Comparison of ENCODE assay signal across 8 mouse cellular contexts in genomic region chr6:39419851-39420721, GRCm38 (mm10). TPM values are rescaled to one million over a fixed set of nuclear protein-coding genes. Genes with fewer than 3 reads are reported as not detected.
DNase-seq lines count a peak whose midpoint lies in the region; ATAC-seq and TF ChIP-seq lines count a peak whose summit lies in the region.

Gene Mkrn1 (minus strand): TSS chr6:39420462.

- H3K4me2 ChIP-seq in heart, embryonic 11.5 days, result peak within 1 kb of the TSS; percentile 80
- H3K4me2 ChIP-seq in kidney, embryonic 16.5 days (replicated peaks; ENCODE audit: low read depth, low read length), result peak within 1 kb of the TSS; percentile 69
- peak within 1 kb of the TSS; percentile 89 for H3K4me2 ChIP-seq in myocyte (ENCODE audit: low read depth)

- peaks cover 15% of the 10 kb centered on the region for H3K27me3 ChIP-seq in heart, embryonic 11.5 days (ENCODE audit: control insufficient read depth, insufficient read depth, low read length)
- peaks cover 13% of the 10 kb centered on the region for H3K27me3 ChIP-seq in kidney, embryonic 16.5 days (ENCODE audit: insufficient read depth, low read length)
- H3K27me3 ChIP-seq in liver, adult 2 months (ENCODE audit: control insufficient read depth, insufficient read depth, low read length), result no peaks in the 10 kb centered on the region
- H3K27me3 ChIP-seq in myocyte (ENCODE audit: control insufficient read depth, insufficient read depth, insufficient read length), result no peaks in the 10 kb centered on the region
- no peaks in the 10 kb centered on the region; the same call in 1 of the 2 replicates for H3K27me3 ChIP-seq in splenic B cell, adult 2 months (ENCODE audit: control insufficient read depth, insufficient read depth, low read length, poor library complexity, severe bottlenecking)

- 0 out of 2 replicates have a peak, but pooled peaks have one; percentile 42 for TF ChIP-seq POLR2A in liver, adult 2 months (IDR thresholded peaks at IDR 0.05; ENCODE audit: extremely low read depth, insufficient read depth, low read length)
- peak; percentile 56 for TF ChIP-seq POLR2A in myocyte (IDR thresholded peaks at IDR 0.05; ENCODE audit: insufficient read length, low read depth)

- no peaks in the 10 kb centered on the region for H3K36me3 ChIP-seq in heart, embryonic 11.5 days (ENCODE audit: control insufficient read depth, insufficient read depth, low read length)
- H3K36me3 ChIP-seq in kidney, embryonic 16.5 days (ENCODE audit: insufficient read depth, low read length), result no peaks in the 10 kb centered on the region
- no peaks in the 10 kb centered on the region for H3K36me3 ChIP-seq in liver, adult 2 months (ENCODE audit: control insufficient read depth, insufficient read depth, low read length)
- H3K36me3 ChIP-seq in myocyte (ENCODE audit: control insufficient read depth, insufficient read depth), result no peaks in the 10 kb centered on the region
- no peaks in the 10 kb centered on the region for H3K36me3 ChIP-seq in splenic B cell, adult 2 months (ENCODE audit: control insufficient read depth, insufficient read depth, low read length, poor library complexity, severe bottlenecking)

- H3K9me3 ChIP-seq in heart, embryonic 11.5 days (replicated peaks; ENCODE audit: control insufficient read depth, low read length), result no peaks in the 10 kb centered on the region
- H3K9me3 ChIP-seq in kidney, embryonic 16.5 days (ENCODE audit: low read length), result no peaks in the 10 kb centered on the region

- peak; percentile 84 to 85 for DNase-seq in B cell, adult 2 months
- DNase-seq in brain, adult 2 months (ENCODE audit: low read depth, low spot score), result peak; percentile 97
- DNase-seq in liver, adult 2 months (ENCODE audit: extremely low read depth, low read depth, low spot score), result peak; percentile 63
- peak; percentile 86 for DNase-seq in splenic B cell, adult 2 months (ENCODE audit: low read depth, low spot score)

- H3K4me1 ChIP-seq in heart, embryonic 11.5 days (ENCODE audit: control insufficient read depth, insufficient read depth, low read length), result 0 out of 2 replicates have a peak, but pooled peaks cover 3% of the 10 kb centered on the region
- H3K4me1 ChIP-seq in kidney, embryonic 16.5 days (ENCODE audit: insufficient read depth, low read length), result peaks cover 8% of the 10 kb centered on the region; the same call in 1 of the 2 replicates
- H3K4me1 ChIP-seq in liver, adult 2 months (ENCODE audit: control insufficient read depth, insufficient read depth, low read length), result peaks cover 2% of the 10 kb centered on the region; the same call in 1 of the 2 replicates

- H3K9ac ChIP-seq in heart, embryonic 11.5 days (ENCODE audit: low read depth, low read length), result peak within 1 kb of the TSS; percentile 83
- peak within 1 kb of the TSS; percentile 87 for H3K9ac ChIP-seq in kidney, embryonic 16.5 days (replicated peaks; ENCODE audit: low read length)
- H3K9ac ChIP-seq in liver, adult 2 months (ENCODE audit: low read depth, low read length), result peak within 1 kb of the TSS; percentile 87

- peaks cover 7% of the 10 kb centered on the region for H3K79me2 ChIP-seq in liver, adult 2 months (ENCODE audit: control insufficient read depth, insufficient read depth, low read length)
- H3K79me2 ChIP-seq in myocyte (ENCODE audit: control insufficient read depth, insufficient read depth), result no peaks in the 10 kb centered on the region

- H3ac ChIP-seq in myocyte (ENCODE audit: control insufficient read depth, insufficient read length), result peak within 1 kb of the TSS; percentile 39

- ATAC-seq in erythroblast, adult 5-6 weeks (replicated peaks; ENCODE audit: low FRiP score, poor library complexity, severe bottlenecking), result peak; percentile 69
- ATAC-seq in heart, embryonic 11.5 days (replicated peaks; ENCODE audit: insufficient number of reproducible peaks, low FRiP score, low TSS enrichment), result peak; percentile 86
- peak; percentile 94 for ATAC-seq in kidney, embryonic 16.5 days (ENCODE audit: low FRiP score, low TSS enrichment)

- TF ChIP-seq CTCF in liver, adult 2 months (IDR thresholded peaks at IDR 0.05; ENCODE audit: low read depth, low read length), result no peak

- H3K4me3 ChIP-seq in heart, embryonic 11.5 days (ENCODE audit: low read depth, low read length), result peak within 1 kb of the TSS; percentile 67
- H3K4me3 ChIP-seq in kidney, embryonic 16.5 days (ENCODE audit: low read length), result peak within 1 kb of the TSS; percentile 96
- H3K4me3 ChIP-seq in liver, adult 2 months (ENCODE audit: insufficient read depth, low read depth, low read length), result peak within 1 kb of the TSS; percentile 76
- peak within 1 kb of the TSS; percentile 33 for H3K4me3 ChIP-seq in myocyte

- peak within 1 kb of the TSS; percentile 67; the same call in 1 of the 2 replicates for H3K27ac ChIP-seq in heart, embryonic 11.5 days (ENCODE audit: low read depth, low read length)
- H3K27ac ChIP-seq in kidney, embryonic 16.5 days (ENCODE audit: low read length), result peak within 1 kb of the TSS; percentile 88
- no peak within 1 kb of the TSS for H3K27ac ChIP-seq in liver, adult 2 months (replicated peaks; ENCODE audit: insufficient read depth, low read depth, low read length)

- WGBS in heart, embryonic 11.5 days (ENCODE audit: insufficient replicate concordance), result 1% methylated on average over 80 of the region's 82 CpGs
- under 1% methylated on average over 60 of the region's 82 CpGs for WGBS in kidney, embryonic 16.5 days
- under 1% methylated on average over 82 of the region's 82 CpGs for WGBS in liver, adult 2 months

TF ChIP-seq in myocyte, 11 proteins besides CTCF, POLR2A, EP300 and RAD21:
- TF ChIP-seq SRF (IDR thresholded peaks at IDR 0.05; ENCODE audit: control insufficient read depth, insufficient read length, low read depth), result no peak

RNA-seq across cellular contexts. Expression of gene Mkrn1, which starts in this region (rescaled TPM):
- total RNA-seq in erythroblast, adult 5-6 weeks (2015; ENCODE audit: low replicate concordance), result 1,353 and 1,373 TPM in 2 replicates
- total RNA-seq in erythroblast, adult 5-6 weeks (2017; ENCODE audit: low replicate concordance), result 1,538 and 2,743 TPM in 2 replicates
- 33.2 and 34.5 TPM in 2 replicates for polyA plus RNA-seq in heart, embryonic 11.5 days (2014; fragmentation: Nextera tagmentation; extraction: Ambion mirVana)
- polyA plus RNA-seq in kidney, embryonic 16.5 days (2015; fragmentation: Nextera tagmentation; extraction: Ambion mirVana), result 59.4 and 64.1 TPM in 2 replicates
- total RNA-seq in liver, adult 2 months (2014; rRNA removed), result 23.1 and 24.2 TPM in 2 replicates
- 12.8 and 14.0 TPM in 2 replicates for polyA plus RNA-seq in liver, adult 2 months (2012; rRNA removed)
- polyA plus RNA-seq in myocyte (2012; fragmentation: generic; extraction: Trizol), result 34.7 TPM

Comparison
In these comparisons a context has a peak if more than half of its experiments do, and no peak if none do; other contexts are left out.
1. RNA of gene Mkrn1 (total RNA-seq): 1,353 to 2,743 TPM in erythroblast, adult 5-6 weeks; 23.1 to 24.2 TPM in liver, adult 2 months; every median in the first group is over 10 times any median in the second.
2. H3K4me3 ChIP-seq: peak in every context shown above with its lines; median percentile 96 in kidney, embryonic 16.5 days; 76 in liver, adult 2 months; 67 in heart, embryonic 11.5 days; 33 in myocyte.
3. Peak in every context shown above with its lines, with median percentiles within 50 percentile points of each other: DNase-seq, ATAC-seq, H3K4me2 ChIP-seq and H3K9ac ChIP-seq.